Mouse (Mus musculus) testis, adult 2 months (tissue): Measurements from ENCODE around the gene Dhrs3.

Source experiments
- CTCF ChIP-seq: fragments of 200-500 bp; IDR thresholded peaks from 2 replicates; pipeline ENCODE4 v1.5.1; 2012; ENCODE audit warnings: low read depth, mild to moderate bottlenecking, inconsistent platforms, low read length, moderate library complexity; ENCODE audit not compliant: control insufficient read depth, insufficient read depth, insufficient replicate concordance
- POLR2A ChIP-seq: fragments of 200-500 bp; IDR thresholded peaks from 2 replicates; pipeline ENCODE4 v1.6.1; 2012; ENCODE audit warnings: low read depth, mild to moderate bottlenecking, inconsistent platforms, low read length, moderate library complexity; ENCODE audit not compliant: control insufficient read depth

DNA sequence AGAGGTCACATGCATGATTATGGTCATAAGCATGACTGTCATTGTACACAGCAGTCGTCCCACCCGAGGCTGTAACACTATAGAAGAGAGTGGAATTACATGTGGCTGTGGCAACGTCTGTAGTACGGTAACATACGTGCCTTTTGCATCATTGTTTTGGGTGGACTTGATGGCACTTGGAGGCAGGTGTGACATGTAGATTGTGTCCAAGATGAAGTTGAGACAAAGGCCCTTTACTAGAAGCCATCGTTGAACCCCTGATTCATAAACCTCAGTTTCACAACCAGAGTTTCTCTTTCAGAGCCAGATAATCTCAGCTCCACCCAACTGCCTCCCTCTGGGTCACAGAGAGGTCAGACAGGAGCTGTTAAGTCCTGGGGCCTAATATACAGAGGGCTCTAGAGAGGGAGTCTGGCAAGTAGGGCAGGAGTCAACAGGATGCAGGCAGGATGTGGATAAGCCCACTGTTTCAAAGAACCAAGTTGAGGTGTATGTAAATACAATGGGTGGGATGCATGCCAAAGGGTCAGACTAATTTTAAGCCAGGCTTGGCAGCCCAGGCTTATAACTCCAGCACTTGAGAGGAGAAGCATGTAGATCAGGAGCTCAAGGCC, 5.5 kb downstream of the Dhrs3 start:
- TF ChIP-seq CTCF: no peak
- no peak for TF ChIP-seq POLR2A
